Mouse (Mus musculus): ENCODE results near the gene Dmrtc2. TPM values are rescaled to one million over a fixed set of nuclear protein-coding genes. Genes with fewer than 3 reads are reported as not detected.

Dmrtc2 gene
- polyA plus RNA-seq, 1 experiment from 2014 or later, result not detected

DNA sequence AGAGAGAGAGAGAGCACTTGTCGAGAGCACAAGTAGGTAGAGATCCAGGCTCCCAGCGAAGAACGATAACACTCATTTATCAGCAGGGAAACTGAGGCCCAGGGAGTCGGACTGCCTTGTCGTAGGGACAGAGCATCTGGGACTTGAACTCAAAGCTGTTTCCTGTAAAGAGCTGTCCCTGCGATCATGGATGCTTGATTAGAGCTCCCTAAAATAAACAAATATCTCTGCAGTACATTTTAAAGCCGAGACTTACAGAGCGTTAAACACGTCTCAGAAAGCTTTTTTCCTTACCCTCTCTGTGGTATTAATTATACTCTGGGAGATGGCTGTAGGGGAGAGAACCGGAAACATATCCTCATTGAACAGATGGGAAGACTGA, 33.6 kb downstream of the Dmrtc2 start:
- no peaks in the 10 kb centered on the region for H3K27me3 ChIP-seq
- H3K9ac ChIP-seq, result peak overlapping the region; percentile 84
- peak overlapping the region; percentile 74 for H3K4me2 ChIP-seq (replicated peaks)
- WGBS, result 36% methylated on average over 10 of the region's 10 CpGs
- H3K9me3 ChIP-seq, result no peaks in the 10 kb centered on the region
- peak overlapping the region; percentile 78 for H3K4me3 ChIP-seq
- no peak for ATAC-seq (ENCODE audit: insufficient number of reproducible peaks, insufficient read depth, low FRiP score, low TSS enrichment)
- 0 out of 2 replicates have a peak, but pooled peaks cover under 1% of the 10 kb centered on the region for H3K36me3 ChIP-seq
- H3K4me1 ChIP-seq, result peaks cover 36% of the 10 kb centered on the region
- H3K27ac ChIP-seq, result peak overlapping the region; percentile 81

DNA sequence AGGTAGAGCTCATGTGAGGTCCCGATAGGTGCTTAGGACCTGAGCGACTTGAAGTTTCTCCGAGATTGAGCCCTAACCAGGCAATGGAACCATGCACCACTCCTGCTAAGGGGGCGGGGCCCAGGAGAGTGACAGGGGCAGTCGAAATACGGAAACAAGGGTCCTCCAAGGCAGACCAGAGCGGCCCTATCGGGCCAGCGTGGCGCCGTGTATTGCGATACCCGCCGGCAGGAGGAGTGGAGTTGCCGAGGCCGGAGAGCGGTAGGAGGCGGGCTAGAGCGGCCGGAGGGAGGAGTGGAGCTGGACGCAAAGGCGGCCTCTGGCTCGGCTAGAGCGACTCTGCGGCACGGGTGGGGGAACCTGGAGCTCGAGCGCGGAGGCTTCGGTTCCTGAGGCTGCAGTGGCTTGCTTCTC, 34.2 kb downstream of the Dmrtc2 start:
- H3K4me3 ChIP-seq, result peak overlapping the region; percentile 78
- peaks cover 36% of the 10 kb centered on the region for H3K4me1 ChIP-seq
- peaks cover 7% of the 10 kb centered on the region; the same call in 1 of the 2 replicates for H3K36me3 ChIP-seq
- H3K27me3 ChIP-seq, result no peaks in the 10 kb centered on the region
- ATAC-seq (ENCODE audit: insufficient number of reproducible peaks, insufficient read depth, low FRiP score, low TSS enrichment), result peak; percentile 96
- peak overlapping the region; percentile 74 for H3K4me2 ChIP-seq (replicated peaks)
- peak overlapping the region; percentile 84 for H3K9ac ChIP-seq
- peak overlapping the region; percentile 81; the same call in 1 of the 2 replicates for H3K27ac ChIP-seq
- H3K9me3 ChIP-seq, result no peaks in the 10 kb centered on the region
- WGBS, result under 1% methylated on average over 30 of the region's 30 CpGs

- ATAC-seq (ENCODE audit: insufficient number of reproducible peaks, insufficient read depth, low FRiP score, low TSS enrichment), result no peak
- peak overlapping the region; percentile 74 for H3K4me2 ChIP-seq (replicated peaks)
- peak overlapping the region; percentile 84 for H3K9ac ChIP-seq
- peaks cover 13% of the 10 kb centered on the region; the same call in 1 of the 2 replicates for H3K36me3 ChIP-seq
- WGBS, result 14% methylated on average over 3 of the region's 3 CpGs
- peaks cover 36% of the 10 kb centered on the region for H3K4me1 ChIP-seq
- H3K27me3 ChIP-seq, result no peaks in the 10 kb centered on the region
- H3K4me3 ChIP-seq, result peak overlapping the region; percentile 78
- no peaks in the 10 kb centered on the region for H3K9me3 ChIP-seq
- H3K27ac ChIP-seq, result no peak overlapping the region
Observed at GRCm38 (mm10) chr7:24904936-24905335, 35.1 kb downstream of the Dmrtc2 start.

DNA sequence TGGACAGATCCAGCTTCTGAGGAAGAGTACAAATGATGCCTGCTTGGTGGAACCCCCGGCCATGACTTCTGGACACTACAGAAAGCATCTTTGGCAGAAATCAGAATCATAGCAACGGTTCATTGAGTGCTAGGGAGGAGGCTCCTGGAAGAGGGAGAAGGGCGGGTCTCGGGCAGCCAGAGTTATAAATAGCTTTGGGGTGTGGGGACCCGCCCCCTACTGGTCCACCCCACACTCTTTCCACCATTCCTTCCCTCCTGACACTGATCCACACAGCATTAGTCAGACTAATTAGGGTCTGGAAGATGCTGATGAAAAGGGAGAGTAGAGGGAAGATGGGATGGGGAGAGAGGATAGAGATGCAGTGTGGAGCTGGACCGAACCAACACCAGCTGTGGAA, 36.7 kb downstream of the Dmrtc2 start:
- H3K4me3 ChIP-seq, result no peak overlapping the region
- H3K9ac ChIP-seq, result peak overlapping the region; percentile 33; the same call in 1 of the 2 replicates
- peak overlapping the region; percentile 30; the same call in 1 of the 2 replicates for H3K4me2 ChIP-seq (replicated peaks)
- no peaks in the 10 kb centered on the region for H3K9me3 ChIP-seq
- H3K4me1 ChIP-seq, result peaks cover 36% of the 10 kb centered on the region
- H3K27me3 ChIP-seq, result no peaks in the 10 kb centered on the region
- 0 out of 2 replicates have a peak overlapping the region, but pooled peaks have one; percentile 50 for H3K27ac ChIP-seq
- WGBS, result 44% methylated on average over 6 of the region's 6 CpGs
- peaks cover 13% of the 10 kb centered on the region; the same call in 1 of the 2 replicates for H3K36me3 ChIP-seq
- ATAC-seq (ENCODE audit: insufficient number of reproducible peaks, insufficient read depth, low FRiP score, low TSS enrichment), result no peak

DNA sequence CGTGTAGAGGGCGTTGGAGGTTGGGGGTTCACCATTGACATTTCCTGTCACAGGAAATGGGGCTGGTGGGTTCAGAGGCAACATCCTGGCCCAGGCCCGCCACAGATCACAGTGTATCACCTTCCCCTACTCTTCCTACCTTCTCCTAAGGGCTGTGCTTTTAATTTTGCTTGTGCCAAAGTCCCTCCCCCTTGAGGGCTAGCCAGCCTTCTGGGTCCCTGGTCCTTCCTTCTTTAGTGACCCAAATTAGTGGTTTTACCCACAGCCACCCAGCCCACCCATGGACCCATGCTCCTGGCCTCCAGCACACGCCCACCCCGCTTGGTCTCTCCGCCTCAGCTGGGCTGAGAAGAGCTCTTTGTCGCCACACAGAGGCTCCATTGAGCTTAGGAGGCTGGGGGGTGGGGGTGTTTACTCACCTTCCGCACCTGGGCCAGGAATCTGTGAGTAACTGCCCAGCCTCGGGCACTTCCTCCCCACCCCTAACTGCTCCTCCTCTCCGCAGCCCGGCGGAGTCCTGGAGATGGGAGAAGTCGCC, 37.4 kb downstream of the Dmrtc2 start:
- H3K4me2 ChIP-seq (replicated peaks), result peak overlapping the region; percentile 30
- H3K27me3 ChIP-seq, result no peaks in the 10 kb centered on the region
- ATAC-seq (ENCODE audit: insufficient number of reproducible peaks, insufficient read depth, low FRiP score, low TSS enrichment), result no peak
- no peak overlapping the region for H3K4me3 ChIP-seq
- WGBS, result 14% methylated on average over 13 of the region's 13 CpGs
- peak overlapping the region; percentile 50; the same call in 1 of the 2 replicates for H3K27ac ChIP-seq
- H3K4me1 ChIP-seq, result peaks cover 36% of the 10 kb centered on the region
- no peaks in the 10 kb centered on the region for H3K9me3 ChIP-seq
- H3K9ac ChIP-seq, result peak overlapping the region; percentile 33
- H3K36me3 ChIP-seq, result peaks cover 17% of the 10 kb centered on the region

- H3K4me3 ChIP-seq, result no peak overlapping the region
- peaks cover 5% of the 10 kb centered on the region for H3K4me1 ChIP-seq
- H3K27me3 ChIP-seq, result no peaks in the 10 kb centered on the region
- no peak overlapping the region for H3K27ac ChIP-seq
- no peaks in the 10 kb centered on the region for H3K9me3 ChIP-seq
- WGBS, result 92% methylated on average over 14 of the region's 14 CpGs
- H3K9ac ChIP-seq, result no peak overlapping the region
- ATAC-seq (ENCODE audit: insufficient number of reproducible peaks, insufficient read depth, low FRiP score, low TSS enrichment), result no peak
- H3K4me2 ChIP-seq (replicated peaks), result no peak overlapping the region
- peaks cover 40% of the 10 kb centered on the region for H3K36me3 ChIP-seq
Observed at GRCm38 (mm10) chr7:24912480-24912879, 42.6 kb downstream of the Dmrtc2 start.

DNA sequence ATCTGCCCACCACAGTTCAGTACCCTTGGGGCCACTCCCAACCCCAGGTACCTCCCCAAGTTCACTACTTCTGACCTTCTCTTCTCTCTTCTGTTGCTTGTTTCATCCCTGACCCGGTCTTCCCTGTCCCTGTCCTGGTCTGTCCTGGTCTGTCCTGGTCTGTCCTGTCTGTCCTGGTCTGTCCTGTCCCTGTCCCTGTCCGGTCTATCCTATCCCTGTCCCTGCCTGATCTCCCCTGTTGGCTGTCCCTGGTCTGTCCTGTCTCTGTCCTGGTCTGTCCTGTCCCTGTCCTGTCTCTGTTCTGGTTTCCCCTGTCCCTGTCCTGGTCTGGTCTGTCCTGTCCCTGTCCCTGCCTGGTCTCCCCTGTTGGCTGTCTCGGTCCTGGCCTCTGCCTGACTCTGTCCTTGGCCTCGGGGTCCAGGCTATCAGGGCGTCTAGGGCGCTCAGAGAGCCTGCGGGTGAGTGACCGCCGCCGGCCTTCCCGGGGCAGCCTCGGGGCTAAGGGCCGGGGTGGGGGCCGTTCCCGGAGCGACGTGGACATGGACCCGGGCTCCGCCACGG, 49.0 kb downstream of the Dmrtc2 start:
- H3K4me2 ChIP-seq (replicated peaks), result no peak overlapping the region
- H3K9me3 ChIP-seq, result no peaks in the 10 kb centered on the region
- no peaks in the 10 kb centered on the region for H3K4me1 ChIP-seq
- 0 out of 2 replicates have a peak, but pooled peaks have one; percentile 23 for ATAC-seq (ENCODE audit: insufficient number of reproducible peaks, insufficient read depth, low FRiP score, low TSS enrichment)
- peaks cover 68% of the 10 kb centered on the region for H3K36me3 ChIP-seq
- no peaks in the 10 kb centered on the region for H3K27me3 ChIP-seq
- no peak overlapping the region for H3K4me3 ChIP-seq
- no peak overlapping the region for H3K9ac ChIP-seq
- H3K27ac ChIP-seq, result no peak overlapping the region
- WGBS, result 93% methylated on average over 20 of the region's 20 CpGs

- WGBS, result 84% methylated on average over 9 of the region's 9 CpGs
- H3K9ac ChIP-seq, result no peak overlapping the region; the same call in 1 of the 2 replicates
- peaks cover 76% of the 10 kb centered on the region for H3K36me3 ChIP-seq
- H3K9me3 ChIP-seq, result no peaks in the 10 kb centered on the region
- H3K27me3 ChIP-seq, result no peaks in the 10 kb centered on the region
- no peaks in the 10 kb centered on the region for H3K4me1 ChIP-seq
- no peak overlapping the region for H3K27ac ChIP-seq
- no peak overlapping the region for H3K4me3 ChIP-seq
- ATAC-seq (ENCODE audit: insufficient number of reproducible peaks, insufficient read depth, low FRiP score, low TSS enrichment), result no peak
- H3K4me2 ChIP-seq (replicated peaks), result no peak overlapping the region
Observed at GRCm38 (mm10) chr7:24919728-24920127, 49.9 kb downstream of the Dmrtc2 start.

Other genes with a start within 250 kb of the Dmrtc2 start
- 2.8 and 3.5 TPM in 2 replicates for gene Lypd3, start 233.5 kb upstream of the Dmrtc2 start, polyA plus RNA-seq (2016; fragmentation: Nextera tagmentation; extraction: Ambion mirVana)
- gene Tex101, start 193.4 kb upstream of the Dmrtc2 start, polyA plus RNA-seq (2016; fragmentation: Nextera tagmentation; extraction: Ambion mirVana), result not detected in 2 replicates
- not detected in 2 replicates for gene BC049730, start 160.8 kb upstream of the Dmrtc2 start, polyA plus RNA-seq (2016; fragmentation: Nextera tagmentation; extraction: Ambion mirVana)
- not detected in 2 replicates for gene Gm4763, start 143.1 kb upstream of the Dmrtc2 start, polyA plus RNA-seq (2016; fragmentation: Nextera tagmentation; extraction: Ambion mirVana)
- gene Cd177, start 109.7 kb upstream of the Dmrtc2 start, polyA plus RNA-seq (2016; fragmentation: Nextera tagmentation; extraction: Ambion mirVana), result 0.37 and 0.96 TPM in 2 replicates
- gene Ceacam10, start 92.9 kb upstream of the Dmrtc2 start, polyA plus RNA-seq (2016; fragmentation: Nextera tagmentation; extraction: Ambion mirVana), result 0.38 TPM in 1 of 2 replicates, not detected in the other
- 17.9 and 21.4 TPM in 2 replicates for gene Gm9844, start 7.8 kb upstream of the Dmrtc2 start, polyA plus RNA-seq (2016; fragmentation: Nextera tagmentation; extraction: Ambion mirVana)
- not detected in 2 replicates for gene Lypd4, start 116 bp upstream of the Dmrtc2 start, polyA plus RNA-seq (2016; fragmentation: Nextera tagmentation; extraction: Ambion mirVana)
- gene Rps19, start 14.3 kb downstream of the Dmrtc2 start, polyA plus RNA-seq (2016; fragmentation: Nextera tagmentation; extraction: Ambion mirVana), result 2,196 and 2,318 TPM in 2 replicates
- gene Cd79a, start 27.3 kb downstream of the Dmrtc2 start, polyA plus RNA-seq (2016; fragmentation: Nextera tagmentation; extraction: Ambion mirVana), result 0.26 and 0.61 TPM in 2 replicates
- 114 and 120 TPM in 2 replicates for gene Arhgef1, start 32.9 kb downstream of the Dmrtc2 start, polyA plus RNA-seq (2016; fragmentation: Nextera tagmentation; extraction: Ambion mirVana)
- gene Gm4881, start 74.4 kb downstream of the Dmrtc2 start, polyA plus RNA-seq (2016; fragmentation: Nextera tagmentation; extraction: Ambion mirVana), result not detected in 2 replicates
- 106 and 116 TPM in 2 replicates for gene Rabac1, start 102.7 kb downstream of the Dmrtc2 start, polyA plus RNA-seq (2016; fragmentation: Nextera tagmentation; extraction: Ambion mirVana)
- 3.8 and 7.4 TPM in 2 replicates for gene Atp1a3, start 135.9 kb downstream of the Dmrtc2 start, polyA plus RNA-seq (2016; fragmentation: Nextera tagmentation; extraction: Ambion mirVana)
- gene Grik5, start 202.3 kb downstream of the Dmrtc2 start, polyA plus RNA-seq (2016; fragmentation: Nextera tagmentation; extraction: Ambion mirVana), result 12.4 and 13.1 TPM in 2 replicates
- gene Zfp574, start 202.5 kb downstream of the Dmrtc2 start, polyA plus RNA-seq (2016; fragmentation: Nextera tagmentation; extraction: Ambion mirVana), result 38.8 and 41.5 TPM in 2 replicates

Measured in embryonic facial prominence, embryonic 12.5 days (tissue).